Mouse (Mus musculus) heart, adult 9 months (tissue): ENCODE results near the gene Selenof.

Experiments used
- DNase-seq, 2 experiments: peaks; one replicate each; pipeline ENCODE4 v3.0.0; 2022; ENCODE audit warnings: low spot score in 2 of 2

Gene Selenof

DNA sequence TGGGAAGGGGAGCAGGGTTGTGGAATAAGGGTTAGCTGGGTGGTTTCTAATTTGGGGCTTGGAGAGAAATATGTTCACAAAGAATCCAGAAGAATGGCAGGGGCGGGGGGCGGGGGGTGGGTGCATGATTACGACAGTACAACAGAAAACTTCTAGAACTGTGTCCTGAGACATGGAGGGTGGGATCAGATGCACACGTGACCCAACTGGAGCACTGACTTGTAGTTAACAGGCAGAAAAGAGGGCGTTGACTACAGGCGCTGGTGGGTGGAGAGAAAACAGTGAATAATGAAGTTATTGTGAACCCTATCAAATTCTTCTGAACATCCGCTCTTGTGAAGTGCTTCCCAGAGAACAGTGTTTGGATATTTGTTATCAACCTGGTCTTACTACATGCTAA is 6.2 kb upstream of the Selenof start:
- no peak for DNase-seq

DNA sequence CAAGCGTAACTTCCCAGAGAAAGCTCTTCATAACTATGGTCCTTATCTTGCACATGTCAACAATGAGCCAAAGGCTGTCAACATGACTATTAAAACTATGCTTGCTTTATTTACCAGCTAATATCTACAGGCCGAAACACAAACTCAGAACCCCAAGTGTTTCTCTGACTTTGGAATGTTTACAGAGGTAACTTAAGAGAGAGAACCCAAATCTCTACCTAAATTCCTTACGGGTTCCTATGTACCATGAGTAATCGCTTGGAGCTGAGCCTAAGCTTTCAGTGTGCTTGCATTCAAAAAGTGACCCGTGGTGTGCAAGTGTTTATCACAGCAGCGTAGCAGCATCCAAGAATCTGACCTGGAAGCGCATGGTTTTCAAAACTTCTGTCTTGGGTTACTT is 4.9 kb upstream of the Selenof start:
- DNase-seq = no peak

- no peak for DNase-seq
Observed at GRCm38 (mm10) chr3:144568861-144569361, 1.2 kb upstream of the Selenof start.

GRCm38 (mm10) chr3:144569401-144569971 is 618 bp upstream of the Selenof start:
- peak in 1 of 2 experiments; percentile 24 for DNase-seq

GRCm38 (mm10) chr3:144570816-144571487 is 848 bp downstream of the Selenof start:
- no peak for DNase-seq

GRCm38 (mm10) chr3:144574256-144574655 is 4.2 kb downstream of the Selenof start:
- DNase-seq = no peak

GRCm38 (mm10) chr3:144577366-144578340 is 7.5 kb downstream of the Selenof start:
- no peak for DNase-seq

- no peak for DNase-seq
Observed at GRCm38 (mm10) chr3:144578921-144579320, 8.8 kb downstream of the Selenof start.

DNA sequence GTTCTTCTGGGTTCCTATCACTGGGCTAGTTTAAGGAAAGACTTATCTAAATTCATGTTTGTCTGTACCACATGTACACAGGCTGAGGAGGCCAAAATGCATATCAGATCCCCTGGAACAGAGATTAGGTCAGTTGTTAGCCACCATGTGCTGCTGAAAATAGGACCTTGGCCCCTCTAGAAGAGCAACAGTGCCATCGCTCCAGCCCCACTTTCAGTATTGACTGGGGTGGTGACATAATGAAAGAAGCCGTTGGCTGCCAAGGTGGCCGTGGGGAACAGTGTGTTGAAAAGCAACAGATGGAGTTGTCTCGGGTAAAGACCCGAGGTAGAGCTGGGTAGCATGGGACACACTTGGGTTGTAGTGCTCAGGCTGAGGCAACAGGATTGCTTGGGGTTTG is 9.7 kb downstream of the Selenof start:
- DNase-seq = no peak

DNA sequence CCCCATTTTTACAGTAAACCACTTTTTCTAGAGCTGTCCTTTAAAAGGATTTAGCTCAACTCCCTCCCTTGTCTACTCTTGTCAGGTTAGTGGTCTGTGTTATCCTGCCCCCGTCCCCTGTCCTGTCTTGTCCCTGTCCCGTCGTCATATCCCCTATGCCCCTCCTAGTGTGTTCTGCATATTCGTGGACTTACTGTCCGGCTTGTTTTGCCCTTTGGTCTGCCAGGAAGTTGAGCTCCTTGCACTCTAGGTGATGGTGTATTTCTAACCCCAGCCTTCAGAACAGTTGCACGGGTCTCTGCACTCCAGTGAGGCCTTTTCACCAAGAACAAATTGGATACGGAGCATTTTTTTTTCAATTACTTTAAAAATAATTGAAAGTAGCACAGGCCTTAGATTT is 10.2 kb downstream of the Selenof start:
- DNase-seq = no peak

- DNase-seq = no peak
Observed at GRCm38 (mm10) chr3:144581842-144582241, 11.7 kb downstream of the Selenof start.

- no peak for DNase-seq
Observed at GRCm38 (mm10) chr3:144582306-144582705, 12.2 kb downstream of the Selenof start.

DNA sequence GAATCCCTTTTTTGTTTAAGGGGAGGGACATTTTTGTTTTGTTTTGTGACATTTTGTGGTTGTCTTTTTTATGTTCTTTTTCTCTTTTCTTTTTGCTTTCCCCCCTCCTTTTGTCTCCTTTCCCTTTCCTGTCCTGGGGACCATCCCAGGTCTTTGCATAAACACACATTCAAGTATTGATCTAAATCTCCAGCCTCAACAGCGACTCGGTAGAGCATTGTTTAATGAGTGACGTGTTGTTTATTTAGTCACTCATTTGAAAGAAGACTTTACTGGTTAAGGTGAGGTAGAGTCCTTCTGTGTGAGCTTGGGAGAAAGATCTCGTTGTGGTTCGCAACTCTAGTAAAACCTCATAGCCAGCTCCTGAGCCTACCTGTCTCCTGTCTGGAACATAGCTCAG is 13.7 kb downstream of the Selenof start:
- DNase-seq = no peak

GRCm38 (mm10) chr3:144584789-144585553 is 14.9 kb downstream of the Selenof start:
- DNase-seq = no peak

DNA sequence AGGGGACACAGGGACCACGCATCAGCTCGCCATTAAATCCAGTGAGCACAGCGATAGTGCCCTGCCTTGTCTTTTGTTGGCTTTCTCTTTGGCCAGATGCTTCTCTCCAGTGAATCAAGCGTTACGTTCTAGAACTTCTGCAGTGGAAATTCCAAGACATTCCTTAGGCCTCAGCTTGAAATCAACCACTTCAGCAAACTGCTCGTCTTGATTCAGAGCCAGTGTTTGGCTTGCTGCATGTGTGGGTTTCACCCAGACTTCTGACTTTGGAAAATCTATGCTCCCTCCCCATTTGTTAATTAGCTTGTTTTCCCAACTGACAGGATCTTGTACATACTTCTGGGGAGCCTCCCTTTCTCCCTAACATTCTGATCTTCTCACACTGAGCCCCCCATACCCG is 16.6 kb downstream of the Selenof start:
- no peak for DNase-seq

- no peak for DNase-seq
Observed at GRCm38 (mm10) chr3:144589189-144589890, 19.2 kb downstream of the Selenof start.

- no peak for DNase-seq
Observed at GRCm38 (mm10) chr3:144592992-144593785, 23.1 kb downstream of the Selenof start.

- DNase-seq = no peak
Observed at GRCm38 (mm10) chr3:144597121-144597520, 27.0 kb downstream of the Selenof start.

GRCm38 (mm10) chr3:144597790-144598467 is 27.8 kb downstream of the Selenof start:
- no peak for DNase-seq

DNA sequence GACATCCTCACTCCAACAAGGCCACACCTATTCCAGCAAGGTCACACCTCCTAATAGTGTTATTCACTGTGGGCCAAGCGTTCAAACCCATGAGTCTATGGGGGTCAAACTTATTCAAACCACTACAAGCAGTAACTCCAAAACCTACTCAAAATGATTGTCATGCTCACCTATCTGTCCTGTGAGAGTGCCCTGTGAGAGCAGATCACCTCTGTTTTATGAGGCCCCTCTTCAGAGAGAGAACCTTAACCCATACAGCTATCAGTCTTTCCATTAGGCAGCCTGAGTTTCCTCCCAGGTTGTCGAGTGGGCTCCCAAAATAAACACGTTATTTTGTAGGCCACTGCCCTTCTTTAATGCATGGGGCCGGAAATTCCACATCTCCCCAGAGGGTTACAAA is 32.3 kb downstream of the Selenof start:
- DNase-seq = no peak
